Mouse (Mus musculus) thymus, adult 18-20 months (tissue): ENCODE results near the gene Zfp53.
"Not testable (repeated sequence)": the region's sequence is repeated elsewhere in the genome, so short reads cannot be mapped to it uniquely, and the experiment has no call there.

ENCODE experiments used
- DNase-seq, 2 experiments: peaks; one replicate each; pipeline ENCODE4 v3.0.0; 2022; ENCODE audit warnings: mixed read lengths in 2 of 2

Gene Zfp53

DNA sequence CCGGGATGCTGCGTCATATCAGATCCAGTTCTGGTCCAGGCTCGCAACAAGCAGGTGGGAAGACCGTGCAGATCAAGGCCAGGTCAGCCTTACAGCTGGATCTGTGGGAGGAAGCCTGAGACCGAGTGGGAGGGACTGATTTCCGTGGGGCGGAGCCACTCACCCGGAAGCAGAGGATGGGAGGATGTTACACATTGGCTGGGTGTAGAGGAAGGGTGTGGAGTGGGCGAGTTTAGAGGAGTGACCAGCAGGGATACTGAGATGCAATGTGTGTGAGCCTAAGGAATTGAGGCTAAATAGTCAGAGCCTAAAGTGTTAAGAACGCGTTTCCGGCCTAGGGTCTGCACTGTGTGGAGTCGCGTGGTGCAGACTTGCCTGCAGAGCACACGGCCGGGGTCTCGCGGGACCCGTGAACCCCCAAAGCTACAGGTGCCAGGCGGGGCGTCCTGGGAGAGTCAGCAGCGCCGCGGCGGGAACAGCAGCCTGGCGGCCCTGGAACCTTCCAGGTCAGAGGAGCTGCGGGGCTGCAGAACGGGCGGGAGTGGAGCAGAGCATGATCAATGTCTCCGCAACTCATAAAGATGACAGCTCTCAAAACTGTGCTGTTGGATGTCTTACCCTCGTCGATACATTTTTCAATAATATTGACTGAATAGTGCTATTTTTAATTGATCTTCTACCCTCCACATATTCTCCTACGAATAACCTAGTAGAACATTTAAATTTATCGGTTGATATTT lies at the start of gene Zfp53:
TSS of gene Zfp53 (plus strand) at position 239 of the 740 bp plus-strand sequence.
- DNase-seq: peak; percentile 81 to 88

DNA sequence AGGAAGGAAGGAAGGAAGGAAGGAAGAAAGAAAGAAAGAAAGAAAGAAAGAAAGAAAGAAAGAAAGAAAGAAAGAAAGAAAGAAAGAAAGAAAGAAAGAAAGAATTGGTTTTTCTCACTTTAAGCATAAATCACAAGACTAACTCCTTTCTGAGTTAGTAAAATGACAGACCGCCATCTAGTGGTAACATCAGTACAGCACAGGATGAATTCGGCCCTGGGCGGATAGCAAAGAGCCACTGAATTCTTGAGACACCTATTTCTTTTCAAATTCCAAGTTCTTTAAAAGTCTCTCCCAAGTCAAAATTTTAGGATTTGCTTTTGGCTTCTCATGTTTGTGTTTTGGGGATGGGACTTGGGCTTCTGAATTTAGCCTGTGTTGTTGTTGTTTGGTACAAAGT lies 39.1 kb upstream of the Zfp53 start:
- peak; percentile 34 to 73 for DNase-seq

DNA sequence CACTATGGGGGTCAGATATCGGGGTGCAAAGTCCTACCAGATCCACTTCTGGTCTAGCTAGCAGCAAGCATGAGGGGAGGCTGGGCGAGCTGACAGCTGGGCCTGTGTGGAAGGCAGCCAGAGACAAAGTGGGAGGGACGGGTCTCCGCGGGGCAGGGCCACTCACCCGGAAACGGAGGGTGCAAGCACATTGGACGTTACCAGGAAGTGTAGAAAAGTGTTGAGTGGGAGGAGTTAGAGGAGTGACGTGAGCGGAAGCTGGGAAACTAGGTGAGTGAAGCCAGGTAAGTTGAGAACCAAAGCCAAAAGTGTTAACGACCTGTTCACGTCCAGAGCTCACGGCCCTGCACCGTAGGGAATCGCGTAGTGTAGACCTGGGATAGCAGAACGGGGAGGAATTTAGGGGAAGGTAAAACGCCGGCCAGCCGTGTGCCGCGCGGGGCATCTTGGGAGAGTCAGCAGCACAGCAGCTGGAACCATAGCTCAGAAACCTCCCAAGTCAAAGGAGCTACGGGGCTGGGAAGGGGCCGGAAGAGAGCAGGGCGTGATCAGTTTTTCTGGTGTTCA lies 38.6 kb upstream of the Zfp53 start, which contains the start of gene Zfp51:
TSS of gene Zfp51 (plus strand) at position 237 of the 567 bp plus-strand sequence.
- peak; percentile 92 to 95 for DNase-seq

DNA sequence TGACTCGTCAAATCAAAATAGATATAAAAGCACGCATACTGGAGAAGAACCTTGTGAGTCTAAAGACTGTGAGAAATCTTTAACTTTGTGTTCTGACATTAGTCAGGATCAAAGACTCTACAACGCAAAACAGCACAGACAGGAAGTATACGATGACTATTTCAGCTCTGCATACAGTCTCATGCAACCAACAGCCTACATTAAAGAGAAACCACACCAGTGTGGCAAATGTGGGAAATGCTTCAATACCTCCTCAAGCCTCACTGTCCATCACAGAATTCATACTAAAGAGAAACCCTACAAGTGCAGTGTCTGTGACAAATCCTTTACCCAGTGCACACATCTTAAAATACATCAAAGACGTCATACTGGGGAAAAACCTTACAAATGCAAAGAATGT lies 25.2 kb upstream of the Zfp53 start:
- no peak for DNase-seq

DNA sequence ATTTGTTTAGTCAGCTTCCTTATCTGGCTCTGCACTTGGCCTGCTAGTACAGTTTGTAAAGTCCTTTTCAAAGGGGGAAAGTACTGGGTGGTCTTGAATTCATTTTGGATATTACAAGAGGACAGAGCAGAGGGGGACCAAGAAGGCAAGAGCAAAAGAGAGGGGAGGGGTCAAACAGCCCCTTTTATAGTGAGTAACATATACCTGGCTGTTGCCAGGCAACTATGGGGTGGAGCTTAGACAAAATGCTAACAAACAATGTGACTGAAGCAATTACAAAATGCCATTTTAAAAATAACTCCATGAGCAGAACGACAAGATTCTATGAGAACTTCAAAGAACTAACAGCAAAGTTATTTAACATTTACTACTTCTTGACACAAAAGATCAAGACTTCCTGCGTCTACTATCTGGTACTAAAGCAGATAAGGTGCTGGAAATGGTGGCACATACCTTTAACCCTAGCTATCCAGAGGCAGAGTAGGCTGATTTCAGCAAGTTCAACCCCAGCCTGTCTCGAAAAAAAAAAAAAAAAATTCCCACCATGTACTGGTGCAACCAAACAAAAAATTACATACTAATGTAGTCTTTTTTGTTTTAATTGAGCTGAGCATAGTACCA lies 16.7 kb upstream of the Zfp53 start:
- no peak for DNase-seq

- DNase-seq: no peak
These were observed 16.0 kb upstream of the Zfp53 start for GRCm38 (mm10) chr17:21472653-21473307.

DNA sequence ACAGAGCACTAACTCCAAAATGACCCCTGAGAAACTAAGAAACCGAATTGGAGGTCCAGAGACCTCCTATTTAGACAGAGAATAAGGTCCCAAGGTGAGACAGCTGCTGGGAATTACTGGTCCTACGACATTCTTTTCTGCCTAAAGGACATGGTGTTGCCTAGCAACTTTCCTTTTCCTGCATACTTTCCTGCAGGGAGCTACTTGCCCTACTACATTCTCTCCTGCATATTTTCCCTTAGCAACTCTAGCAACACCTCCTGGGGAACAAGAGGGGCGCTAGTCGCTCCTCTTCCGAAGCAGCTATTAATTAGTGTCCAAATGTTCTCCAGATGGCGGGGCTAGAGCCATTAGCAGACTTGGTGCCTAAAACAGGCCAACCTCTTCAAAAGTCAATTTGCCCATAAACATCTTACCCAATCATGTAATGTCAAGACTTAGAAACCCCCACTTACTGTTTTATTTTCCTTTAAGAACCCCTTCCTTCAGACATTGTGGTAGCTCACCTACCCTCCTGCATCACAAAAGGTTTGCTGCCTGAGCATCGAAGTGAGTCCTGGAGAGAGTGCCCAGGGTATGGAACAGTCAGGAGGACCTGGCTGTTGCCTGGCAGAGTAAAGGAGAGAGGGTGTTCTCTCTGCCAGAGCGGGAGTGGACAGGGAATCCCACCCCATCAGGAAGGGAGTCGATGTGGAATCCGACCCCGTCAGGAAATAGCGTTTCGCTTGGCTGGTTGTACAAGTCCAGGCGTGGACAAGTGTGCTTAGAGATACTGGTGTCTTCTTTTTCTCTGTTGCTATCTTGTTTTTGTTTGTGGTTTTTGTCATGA lies 15.2 kb upstream of the Zfp53 start:
- no peak for DNase-seq

GRCm38 (mm10) chr17:21474729-21475128 lies 14.1 kb upstream of the Zfp53 start:
- DNase-seq: peak; percentile 10 to 50

- not testable (repeated sequence) for DNase-seq
These were observed 13.5 kb upstream of the Zfp53 start for GRCm38 (mm10) chr17:21475290-21475689.

DNA sequence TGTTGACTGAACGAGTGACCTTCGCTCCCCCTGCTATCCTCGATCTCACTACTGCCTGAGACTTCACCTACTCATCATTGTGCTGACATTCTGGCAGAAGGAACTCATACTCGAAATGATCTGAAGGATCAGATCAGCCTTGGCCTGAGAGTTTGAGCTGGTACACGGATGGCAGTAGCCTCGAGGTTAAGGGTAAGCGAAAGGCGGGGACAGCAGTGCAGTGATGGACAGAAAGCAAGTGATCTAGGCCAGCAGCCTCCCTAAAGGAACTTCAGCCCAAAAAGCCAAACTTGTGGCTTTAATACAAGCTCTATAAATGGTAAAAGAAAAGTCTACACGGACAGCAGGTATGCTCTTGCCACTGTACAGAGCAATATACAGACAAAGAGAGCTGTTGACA lies 12.4 kb upstream of the Zfp53 start:
- not testable (repeated sequence) for DNase-seq

- not testable (repeated sequence) for DNase-seq
These were observed 10.6 kb upstream of the Zfp53 start for GRCm38 (mm10) chr17:21478103-21478777.

- no peak for DNase-seq
These were observed 753 bp downstream of the Zfp53 start for GRCm38 (mm10) chr17:21489500-21490001.

GRCm38 (mm10) chr17:21501365-21501764 lies 12.6 kb downstream of the Zfp53 start:
- no peak for DNase-seq

DNA sequence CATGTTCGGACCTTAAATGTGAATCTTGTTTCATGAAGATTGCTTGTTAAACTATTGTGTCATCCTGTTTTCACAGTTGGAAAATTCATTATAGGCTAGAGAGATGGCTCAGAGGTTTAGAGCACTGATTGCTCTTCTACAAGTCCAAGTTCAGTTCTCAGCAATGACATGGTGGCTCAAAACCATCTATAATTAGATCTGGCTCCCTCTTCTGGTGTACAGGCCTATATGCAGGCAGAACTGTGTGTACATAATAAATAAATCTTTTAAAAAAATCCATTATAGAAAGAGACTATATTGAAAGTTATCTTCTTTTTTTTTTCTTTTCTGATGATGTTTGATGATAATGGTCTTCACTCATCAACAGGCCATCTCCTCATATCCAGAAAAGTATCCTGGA lies 15.7 kb downstream of the Zfp53 start:
- no peak for DNase-seq

GRCm38 (mm10) chr17:21506258-21506657 lies 17.5 kb downstream of the Zfp53 start:
- DNase-seq: no peak

DNA sequence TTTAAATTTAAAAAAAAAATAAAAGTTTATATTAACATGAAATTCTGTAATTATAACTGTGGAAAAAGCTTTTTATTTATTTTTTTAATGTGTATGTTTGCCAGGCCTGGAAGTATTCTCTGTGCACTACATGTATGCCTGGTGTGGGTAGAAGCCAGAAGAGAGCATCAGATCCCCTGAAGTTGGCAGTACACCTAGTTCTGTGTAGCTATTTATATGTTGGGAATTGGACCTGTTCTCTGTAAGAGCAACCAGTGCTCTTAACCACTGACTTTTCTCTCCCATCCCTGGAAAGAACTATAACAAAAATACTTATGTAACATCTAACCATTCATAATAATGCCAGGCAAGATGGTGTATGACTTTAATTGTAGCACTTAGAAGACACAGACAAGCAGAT lies 21.0 kb downstream of the Zfp53 start:
- DNase-seq: no peak

DNA sequence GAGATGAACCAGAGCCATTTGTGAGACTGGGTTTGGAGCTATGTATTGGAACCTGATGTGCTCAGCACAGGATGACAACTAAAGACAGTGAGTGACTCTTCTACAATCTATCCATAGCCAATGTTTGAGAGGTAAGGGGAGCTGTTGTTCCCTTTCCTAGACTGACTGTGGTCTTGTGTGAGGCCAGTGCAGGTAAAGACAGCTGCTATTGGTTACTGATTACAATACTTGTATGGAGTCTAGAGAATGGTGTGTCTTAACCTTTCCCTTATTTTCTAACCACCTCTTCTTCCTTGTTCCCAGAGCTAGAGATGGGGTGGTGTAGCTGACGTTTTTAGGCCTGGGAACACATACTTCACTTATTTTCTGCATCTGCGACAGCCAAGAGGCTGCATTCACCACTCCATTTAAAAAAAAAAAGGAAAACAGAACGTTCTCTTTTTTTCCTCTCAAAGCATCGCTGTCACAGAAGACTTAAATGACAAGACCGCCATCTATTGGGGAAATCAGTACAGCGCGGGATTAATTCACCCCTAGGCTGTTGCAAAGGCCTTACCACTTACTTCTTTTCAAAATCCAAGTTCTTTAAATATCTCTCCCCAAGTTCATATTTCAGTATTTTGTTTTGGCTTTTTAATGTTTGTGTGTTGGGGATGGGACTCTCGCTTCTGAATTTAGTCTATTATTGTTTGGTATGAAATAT lies 26.8 kb downstream of the Zfp53 start:
- DNase-seq: peak in 1 of 2 experiments; percentile 38

DNA sequence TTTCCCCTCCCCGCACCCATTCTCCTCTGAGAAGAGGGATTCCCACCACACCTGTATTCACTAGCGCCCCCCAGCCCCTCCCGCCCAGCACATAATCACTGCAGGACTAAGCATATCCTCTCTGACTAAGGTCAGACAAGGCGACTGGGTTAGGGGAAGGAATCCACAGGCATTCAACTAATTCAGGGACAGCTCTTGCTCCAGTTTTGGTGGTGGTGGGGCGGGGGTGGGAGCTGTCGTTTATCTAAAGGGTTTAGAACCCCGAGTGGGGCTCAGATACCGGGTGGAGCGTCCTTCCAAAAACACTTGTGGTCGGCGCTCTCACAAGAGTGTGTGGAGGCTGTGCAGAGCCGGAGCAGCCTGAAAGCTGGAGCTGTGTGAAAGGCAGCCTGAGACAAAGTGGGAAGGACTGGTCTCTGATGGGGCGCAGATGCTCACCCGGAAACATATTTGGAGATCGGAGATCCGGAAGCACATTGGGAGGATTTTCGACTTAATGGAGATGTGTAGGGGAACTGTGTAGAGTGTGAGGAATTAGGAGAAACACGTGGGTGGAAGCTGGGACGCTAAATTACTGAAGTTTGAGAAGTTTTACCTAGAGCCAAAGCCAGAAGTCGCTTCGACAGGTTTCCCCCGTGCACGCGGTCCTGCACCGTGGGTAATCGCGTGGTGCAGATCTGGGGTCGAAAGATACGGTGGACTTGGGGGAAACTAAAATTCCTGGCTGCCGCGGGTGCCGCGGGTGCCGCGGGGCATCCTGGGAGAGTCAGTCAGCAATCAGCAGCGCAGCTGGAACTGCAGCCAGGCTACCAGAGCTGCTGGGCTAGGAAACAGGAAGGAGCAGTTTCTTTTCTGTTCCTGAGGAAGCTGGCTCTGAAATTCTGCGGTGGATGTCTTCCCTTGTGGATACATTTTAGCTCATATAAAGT lies 27.7 kb downstream of the Zfp53 start:
- peak; percentile 34 to 42 for DNase-seq

GRCm38 (mm10) chr17:21517130-21517671 lies 28.4 kb downstream of the Zfp53 start:
- DNase-seq: no peak

DNA sequence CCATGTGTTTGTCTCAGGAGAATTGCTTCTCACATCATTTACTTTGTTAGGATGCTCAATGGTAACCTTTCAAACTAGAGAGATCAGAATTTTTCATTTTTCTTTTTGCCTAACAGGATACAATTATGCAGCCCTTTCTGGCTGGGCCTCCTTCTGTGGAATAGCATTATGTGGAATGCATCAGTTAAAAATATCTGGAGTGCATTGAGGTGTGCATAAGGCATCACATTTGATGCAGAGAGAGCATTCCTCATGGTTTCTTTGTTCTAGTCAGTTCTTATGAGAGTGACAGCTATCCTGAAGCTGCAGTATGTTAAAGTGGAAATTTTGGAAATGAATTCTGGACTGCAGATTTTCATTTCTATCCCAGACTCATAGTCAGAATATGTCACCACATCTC lies 37.5 kb downstream of the Zfp53 start:
- no peak for DNase-seq
